Mouse (Mus musculus) heart, adult 2 months (tissue): ENCODE measurements around the gene Chchd3. TPM values are rescaled to one million over a fixed set of nuclear protein-coding genes. Genes with fewer than 3 reads are reported as not detected.

ENCODE experiments used
- DNase-seq, 2 experiments: peaks; one replicate each; pipeline ENCODE4 v3.0.0; 2021
- H3K27ac ChIP-seq: fragments of 200-600 bp; 2 replicates; pipeline ENCODE4 v1.8.1; 2022
- H3K27me3 ChIP-seq: fragments of 200-500 bp; 2 replicates; pipeline ENCODE4 v1.6.1; 2012; ENCODE audit warnings: mild to moderate bottlenecking, low read length, inconsistent platforms, mixed read lengths; ENCODE audit not compliant: control insufficient read depth, insufficient read depth
- H3K36me3 ChIP-seq: fragments of 200-500 bp; 2 replicates; pipeline ENCODE4 v1.6.1; 2012; ENCODE audit warnings: low read length, inconsistent platforms; ENCODE audit not compliant: control insufficient read depth, insufficient read depth
- H3K4me1 ChIP-seq: fragments of 200-500 bp; 2 replicates; pipeline ENCODE4 v1.6.1; 2011; ENCODE audit warnings: low read length; ENCODE audit not compliant: control insufficient read depth, insufficient read depth
- H3K4me3 ChIP-seq: fragments of 200-600 bp; 2 replicates; pipeline ENCODE4 v1.8.1; 2022
- H3K79me2 ChIP-seq: fragments of 200-500 bp; replicated peaks from 2 replicates; pipeline ENCODE4 v1.6.1; 2012; ENCODE audit warnings: mild to moderate bottlenecking, inconsistent platforms, low read length, moderate library complexity, mixed read lengths; ENCODE audit not compliant: control insufficient read depth, insufficient read depth
- H3K9ac ChIP-seq: fragments of 200-500 bp; 2 replicates; pipeline ENCODE4 v1.6.1; 2012; ENCODE audit warnings: low read depth, mild to moderate bottlenecking, control low read depth, inconsistent platforms, low read length, mixed read lengths
- CTCF ChIP-seq: fragments of 200-600 bp; IDR thresholded peaks from 2 replicates; pipeline ENCODE4 v1.8.1; 2022; ENCODE audit warnings: antibody characterized with exemption, mild to moderate bottlenecking, moderate library complexity
- EP300 ChIP-seq: fragments of 200-500 bp; IDR thresholded peaks from 2 replicates; pipeline ENCODE4 v1.6.1; 2011; ENCODE audit warnings: low read depth, low read length, control low read depth; ENCODE audit not compliant: insufficient read depth
- POLR2A ChIP-seq: fragments of 200-500 bp; IDR thresholded peaks from 2 replicates; pipeline ENCODE4 v1.6.1; 2011; ENCODE audit warnings: mild to moderate bottlenecking, low read depth, low read length, control low read depth; ENCODE audit not compliant: insufficient read depth
- WGBS: fragments of 180-500 bp; shearing (Covaris S2); methylation state at CpG from one replicate; pipeline ENCODE4 v1.1.7; 2018; 5-methylcytosine and 5-hydroxymethylcytosine counted together
- intact Hi-C: fragments of 180-260 bp; cut with DNase I; formaldehyde crosslinking; loops from one replicate; pipeline ENCODE4 v1.15.1; 2025
- long read RNA-seq: library from polyadenylated mRNA; stranded (forward); transcript quantifications from one replicate; pipeline ENCODE4 v2.0.0, GENCODE M21; 2021
- polyA plus RNA-seq: library from polyadenylated mRNA; depleted of rRNA; stranded (reverse); fragments of >200 nt; gene quantifications from 2 replicates; pipeline ENCODE4 v1.2.3, GENCODE M21; 2012; rRNA removed
- total RNA-seq, 2 experiments: library from RNA; stranded (reverse); gene quantifications; 2 replicates each; pipeline ENCODE4 v1.2.3; 2021

The Chchd3 gene
- total RNA-seq (100 to 1,000 TPM; 490 to 621 TPM), polyA plus RNA-seq (195 and 330 TPM in 2 replicates)
- long read RNA-seq, transcript Chchd3-201 (8 exons, 1,550 nt), result major isoform, 359 of 384 reads
- long read RNA-seq, partial matches to known transcripts, result 5 of 384 reads
- long read RNA-seq, other reads (novel, unspliced or antisense), result 16 of 384 reads

- intact Hi-C loops, result loop anchor here (2.0 to 5.0 kb wide), 2 partner anchors 189 to 1117 kb away; partner anchors contain the start of genes Exoc4 and Slc35b4
- Histone ChIP-seq H3K27me3 (no peaks in the 10 kb centered on the region), H3K4me1 (peaks cover 4% of the 10 kb centered on the region), H3K79me2 (peaks cover 2% of the 10 kb centered on the region; the same call in 1 of the 2 replicates), H3K9ac (peak within 1 kb of the TSS; percentile 93), H3K27ac (peak within 1 kb of the TSS; percentile 90), H3K4me3 (peak within 1 kb of the TSS; percentile 84), H3K36me3 (peaks cover 29% of the 10 kb centered on the region)
- TF ChIP-seq EP300, result 0 out of 2 replicates have a peak, but pooled peaks have one; percentile 20
- TF ChIP-seq CTCF, result peak; percentile 34
- peak; percentile 76 for TF ChIP-seq POLR2A
- DNase-seq, result peak; percentile 96 to 98
- WGBS, result under 1% methylated on average over 50 of the region's 50 CpGs
Measured at GRCm38 (mm10) chr6:33059735-33060576, at the start of gene Chchd3. TSS of gene Chchd3 (minus strand) at chr6:33060260.

- Histone ChIP-seq H3K4me3 (no peak overlapping the region), H3K9ac (no peak overlapping the region), H3K27ac (no peak overlapping the region), H3K79me2 (no peaks in the 10 kb centered on the region), H3K27me3 (no peaks in the 10 kb centered on the region), H3K36me3 (no peaks in the 10 kb centered on the region), H3K4me1 (no peaks in the 10 kb centered on the region)
- no peak for DNase-seq
- intact Hi-C loops, result no loop called here
- WGBS, result 70% methylated on average over 6 of the region's 6 CpGs
- TF ChIP-seq CTCF, result no peak
- no peak for TF ChIP-seq POLR2A
- TF ChIP-seq EP300, result no peak
Measured at GRCm38 (mm10) chr6:33104661-33105060, 44.6 kb upstream of the Chchd3 start.

GRCm38 (mm10) chr6:33098903-33099302 is 38.8 kb upstream of the Chchd3 start:
- no peaks in the 10 kb centered on the region for H3K36me3 ChIP-seq
- no peak for DNase-seq
- H3K79me2 ChIP-seq, result no peaks in the 10 kb centered on the region
- H3K4me1 ChIP-seq, result no peaks in the 10 kb centered on the region
- intact Hi-C loops, result no loop called here
- 85% methylated on average over 4 of the region's 4 CpGs for WGBS
- no peak overlapping the region for H3K4me3 ChIP-seq
- no peak overlapping the region for H3K27ac ChIP-seq
- H3K9ac ChIP-seq, result no peak overlapping the region
- no peaks in the 10 kb centered on the region for H3K27me3 ChIP-seq
- no peak for TF ChIP-seq CTCF
- no peak for TF ChIP-seq POLR2A
- no peak for TF ChIP-seq EP300

GRCm38 (mm10) chr6:33094671-33095233 is 34.7 kb upstream of the Chchd3 start:
- H3K4me1 ChIP-seq, result no peaks in the 10 kb centered on the region
- H3K27me3 ChIP-seq, result no peaks in the 10 kb centered on the region
- no peaks in the 10 kb centered on the region for H3K79me2 ChIP-seq
- no peaks in the 10 kb centered on the region for H3K36me3 ChIP-seq
- no peak for TF ChIP-seq EP300
- no peak for TF ChIP-seq CTCF
- no peak for TF ChIP-seq POLR2A
- H3K27ac ChIP-seq, result no peak overlapping the region
- 63% methylated on average over 8 of the region's 8 CpGs for whole genome bisulfite sequencing
- no peak overlapping the region for H3K4me3 ChIP-seq
- DNase-seq, result no peak
- intact Hi-C loops, result no loop called here
- H3K9ac ChIP-seq, result no peak overlapping the region

- no peaks in the 10 kb centered on the region for H3K27me3 ChIP-seq
- no peak overlapping the region for H3K9ac ChIP-seq
- H3K79me2 ChIP-seq, result no peaks in the 10 kb centered on the region
- no peaks in the 10 kb centered on the region for H3K36me3 ChIP-seq
- no peaks in the 10 kb centered on the region for H3K4me1 ChIP-seq
- WGBS, result 56% methylated on average over 1 of the region's 1 CpGs
- TF ChIP-seq POLR2A (no peak), EP300 (no peak), CTCF (no peak)
- intact Hi-C loops, result no loop called here
- no peak overlapping the region for H3K27ac ChIP-seq
- DNase-seq, result no peak
- no peak overlapping the region for H3K4me3 ChIP-seq
Measured at GRCm38 (mm10) chr6:33080186-33080585, 20.1 kb upstream of the Chchd3 start.
